Mouse (Mus musculus): ENCODE results near the gene Arhgap15. TPM values are rescaled to one million over a fixed set of nuclear protein-coding genes. Genes with fewer than 3 reads are reported as not detected.

Gene Arhgap15
- polyA plus RNA-seq, 1 experiment, result 4.8 TPM

DNA sequence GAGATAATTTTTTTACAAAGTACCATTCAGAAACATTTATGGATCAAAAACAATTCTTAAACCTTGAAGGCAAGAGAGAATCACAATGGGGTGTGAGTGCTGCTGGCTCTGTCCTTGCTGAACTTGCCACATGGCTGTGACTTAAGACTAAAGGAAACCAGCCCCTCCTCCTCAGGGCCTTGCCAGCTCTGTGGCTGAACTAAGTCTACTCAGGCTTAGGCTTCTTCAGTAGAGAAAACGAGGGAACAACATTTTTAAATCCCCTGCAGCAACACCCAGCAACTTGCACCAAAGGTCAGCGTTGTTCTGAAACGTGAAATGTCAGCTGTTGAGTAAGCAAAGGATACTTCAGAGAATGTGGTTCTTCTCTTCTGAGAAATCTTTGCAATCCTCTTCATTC lies 417.2 kb downstream of the Arhgap15 start:
- Histone ChIP-seq H3K27ac (ENCODE audit: insufficient read depth, low read length) (0 out of 2 replicates have a peak overlapping the region, but pooled peaks have one; percentile 0), H3K4me1 (ENCODE audit: control insufficient read depth, insufficient read depth, insufficient read length) (no peaks in the 10 kb centered on the region), H3K4me3 (ENCODE audit: extremely low read depth, insufficient read depth, insufficient read length) (no peak overlapping the region), H3K36me3 (ENCODE audit: control insufficient read depth, insufficient read depth, low read length) (no peaks in the 10 kb centered on the region), H3K27me3 (ENCODE audit: control insufficient read depth, insufficient read depth, low read length) (no peaks in the 10 kb centered on the region)
- TF ChIP-seq CTCF (IDR thresholded peaks at IDR 0.05; ENCODE audit: extremely low read depth, insufficient read depth, insufficient read length, insufficient replicate concordance) (no peak), POLR2A (IDR thresholded peaks at IDR 0.05; ENCODE audit: low read depth, low read length) (no peak)
- no peak for DNase-seq (ENCODE audit: low read depth in 1 of 2, low spot score in 2 of 2)
- 74% methylated on average over 3 of the region's 3 CpGs for WGBS

DNA sequence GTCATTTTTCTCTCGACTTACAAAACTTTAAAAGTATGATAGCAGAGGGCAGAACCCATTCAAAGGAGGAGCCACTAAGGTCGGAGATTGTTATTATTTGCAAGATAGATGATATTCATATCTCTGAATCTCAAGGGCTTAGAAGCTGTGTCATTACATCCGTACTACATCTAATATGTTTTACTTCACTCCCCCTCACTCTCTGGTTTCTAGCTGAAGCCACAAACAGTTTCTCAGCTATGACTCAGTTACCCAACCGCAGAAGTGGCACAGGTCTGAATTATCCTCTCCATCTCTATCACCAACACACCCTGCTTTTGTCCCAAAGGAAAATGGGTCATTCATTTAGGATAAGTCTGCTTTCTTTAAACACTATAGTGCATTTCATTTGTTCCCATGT lies 418.1 kb downstream of the Arhgap15 start:
- 90% methylated on average over 4 of the region's 4 CpGs for WGBS
- no peaks in the 10 kb centered on the region for H3K36me3 ChIP-seq (ENCODE audit: control insufficient read depth, insufficient read depth, low read length)
- TF ChIP-seq CTCF (IDR thresholded peaks at IDR 0.05; ENCODE audit: extremely low read depth, insufficient read depth, insufficient read length, insufficient replicate concordance), result no peak
- TF ChIP-seq POLR2A (IDR thresholded peaks at IDR 0.05; ENCODE audit: low read depth, low read length), result no peak
- H3K4me1 ChIP-seq (ENCODE audit: control insufficient read depth, insufficient read depth, insufficient read length), result no peaks in the 10 kb centered on the region
- no peak overlapping the region for H3K4me3 ChIP-seq (ENCODE audit: extremely low read depth, insufficient read depth, insufficient read length)
- H3K27me3 ChIP-seq (ENCODE audit: control insufficient read depth, insufficient read depth, low read length), result no peaks in the 10 kb centered on the region
- no peak for DNase-seq (ENCODE audit: low read depth in 1 of 2, low spot score in 2 of 2)
- no peak overlapping the region for H3K27ac ChIP-seq (ENCODE audit: insufficient read depth, low read length)

DNA sequence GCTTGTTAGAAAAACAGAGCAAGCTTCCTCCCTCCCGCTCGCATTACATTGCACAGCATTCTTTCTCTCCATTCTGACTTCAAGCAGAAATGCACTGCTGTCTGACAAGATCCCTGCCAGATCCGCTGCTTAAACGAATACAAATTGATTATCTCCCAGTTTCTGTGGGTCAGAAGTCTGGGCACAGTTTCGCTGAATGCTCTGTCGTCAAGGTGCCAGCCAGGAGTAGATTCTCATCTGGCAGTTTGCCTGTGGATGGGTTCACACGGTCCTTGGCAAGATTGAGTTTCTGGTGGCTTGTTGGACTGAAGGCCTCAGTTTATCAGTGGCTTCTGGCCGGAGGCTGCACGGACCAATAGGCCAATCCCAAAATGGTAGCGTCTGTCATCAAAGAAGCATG lies 435.9 kb downstream of the Arhgap15 start:
- Histone ChIP-seq H3K27me3 (ENCODE audit: control insufficient read depth, insufficient read depth, low read length) (no peaks in the 10 kb centered on the region), H3K36me3 (ENCODE audit: control insufficient read depth, insufficient read depth, low read length) (no peaks in the 10 kb centered on the region), H3K27ac (ENCODE audit: insufficient read depth, low read length) (no peak overlapping the region), H3K4me1 (ENCODE audit: control insufficient read depth, insufficient read depth, insufficient read length) (no peaks in the 10 kb centered on the region), H3K4me3 (ENCODE audit: extremely low read depth, insufficient read depth, insufficient read length) (no peak overlapping the region)
- DNase-seq (ENCODE audit: low read depth in 1 of 2, low spot score in 2 of 2), result no peak
- 94% methylated on average over 10 of the region's 10 CpGs for WGBS
- TF ChIP-seq POLR2A (IDR thresholded peaks at IDR 0.05; ENCODE audit: low read depth, low read length) (no peak), CTCF (IDR thresholded peaks at IDR 0.05; ENCODE audit: extremely low read depth, insufficient read depth, insufficient read length, insufficient replicate concordance) (no peak)

DNA sequence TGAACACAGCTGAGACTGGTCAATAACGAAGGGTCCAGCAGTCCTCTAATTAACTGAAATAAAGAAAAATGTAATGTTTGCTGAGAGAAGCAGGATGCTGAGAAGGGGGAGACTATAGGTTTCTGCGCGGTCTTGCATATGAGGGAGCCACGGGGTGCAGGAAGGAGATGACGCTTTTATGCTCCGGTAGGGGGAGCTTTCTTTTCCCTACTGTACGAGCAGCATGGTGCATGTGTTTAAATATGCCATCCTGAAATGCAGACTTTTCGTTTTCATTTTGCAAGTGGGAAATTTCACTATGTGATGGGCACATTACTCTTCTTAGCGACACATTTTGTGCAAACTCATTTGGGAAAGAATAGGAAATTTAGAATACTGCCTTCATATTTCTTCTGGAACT lies 442.1 kb downstream of the Arhgap15 start:
- TF ChIP-seq CTCF (IDR thresholded peaks at IDR 0.05; ENCODE audit: extremely low read depth, insufficient read depth, insufficient read length, insufficient replicate concordance) (no peak), POLR2A (IDR thresholded peaks at IDR 0.05; ENCODE audit: low read depth, low read length) (no peak)
- 92% methylated on average over 9 of the region's 9 CpGs for WGBS
- DNase-seq (ENCODE audit: low read depth in 1 of 2, low spot score in 2 of 2), result no peak

DNA sequence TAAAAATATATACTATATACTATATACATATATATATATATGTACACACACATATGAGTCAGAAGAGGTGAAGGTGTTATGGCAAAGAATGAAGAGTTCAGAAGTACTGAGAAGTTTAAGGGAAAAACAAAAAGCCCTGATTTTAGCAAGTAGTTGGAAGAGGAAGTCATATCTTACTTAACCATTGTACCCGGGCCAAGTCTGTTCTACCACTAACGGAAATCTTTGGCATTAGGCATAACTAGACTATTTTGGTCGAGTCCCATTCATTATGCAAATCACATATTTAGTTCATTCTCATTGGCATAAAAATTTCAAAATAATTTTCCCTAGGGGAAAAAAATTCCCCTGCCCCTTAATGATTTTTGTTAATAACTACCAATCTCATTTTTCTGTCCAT lies 443.4 kb downstream of the Arhgap15 start:
- Histone ChIP-seq H3K36me3 (ENCODE audit: control insufficient read depth, insufficient read depth, low read length) (no peaks in the 10 kb centered on the region), H3K4me1 (ENCODE audit: control insufficient read depth, insufficient read depth, insufficient read length) (no peaks in the 10 kb centered on the region), H3K4me3 (ENCODE audit: extremely low read depth, insufficient read depth, insufficient read length) (no peak overlapping the region), H3K27ac (ENCODE audit: insufficient read depth, low read length) (no peak overlapping the region), H3K27me3 (ENCODE audit: control insufficient read depth, insufficient read depth, low read length) (no peaks in the 10 kb centered on the region)
- WGBS, result 48% methylated on average over 3 of the region's 3 CpGs
- TF ChIP-seq CTCF (IDR thresholded peaks at IDR 0.05; ENCODE audit: extremely low read depth, insufficient read depth, insufficient read length, insufficient replicate concordance), result no peak
- no peak for TF ChIP-seq POLR2A (IDR thresholded peaks at IDR 0.05; ENCODE audit: low read depth, low read length)
- no peak for DNase-seq (ENCODE audit: low read depth in 1 of 2, low spot score in 2 of 2)

More for the DNA sequence above, 442.1 kb downstream of the Arhgap15 start:
- no peak overlapping the region for H3K4me3 ChIP-seq (ENCODE audit: extremely low read depth, insufficient read depth, insufficient read length)
- no peaks in the 10 kb centered on the region for H3K27me3 ChIP-seq (ENCODE audit: control insufficient read depth, insufficient read depth, low read length)
- no peak overlapping the region for H3K27ac ChIP-seq (ENCODE audit: insufficient read depth, low read length)
- H3K36me3 ChIP-seq (ENCODE audit: control insufficient read depth, insufficient read depth, low read length), result no peaks in the 10 kb centered on the region
- no peaks in the 10 kb centered on the region for H3K4me1 ChIP-seq (ENCODE audit: control insufficient read depth, insufficient read depth, insufficient read length)

DNA sequence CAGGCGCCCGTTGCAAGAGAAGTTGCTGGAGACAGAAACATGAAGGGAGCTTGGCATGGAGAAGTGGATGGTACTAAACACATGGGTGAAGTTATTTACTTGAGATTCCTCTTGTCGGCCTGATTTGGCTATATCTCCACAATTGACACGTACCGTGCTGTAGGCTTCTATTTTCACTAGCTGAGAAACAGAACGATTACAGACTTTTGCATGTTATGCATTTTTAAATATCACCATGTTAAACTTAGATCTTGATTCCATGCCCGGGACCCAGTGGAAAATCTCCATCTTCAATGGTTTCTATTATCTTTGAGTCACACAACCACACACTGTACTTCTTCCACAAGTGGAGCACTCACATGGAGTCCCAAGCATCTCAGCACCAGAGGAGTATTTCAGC lies 466.9 kb downstream of the Arhgap15 start:
- Histone ChIP-seq H3K36me3 (ENCODE audit: control insufficient read depth, insufficient read depth, low read length) (no peaks in the 10 kb centered on the region), H3K27me3 (ENCODE audit: control insufficient read depth, insufficient read depth, low read length) (no peaks in the 10 kb centered on the region), H3K4me3 (ENCODE audit: extremely low read depth, insufficient read depth, insufficient read length) (no peak overlapping the region), H3K27ac (ENCODE audit: insufficient read depth, low read length) (no peak overlapping the region), H3K4me1 (ENCODE audit: control insufficient read depth, insufficient read depth, insufficient read length) (no peaks in the 10 kb centered on the region)
- DNase-seq (ENCODE audit: low read depth in 1 of 2, low spot score in 2 of 2), result no peak
- no peak for TF ChIP-seq CTCF (IDR thresholded peaks at IDR 0.05; ENCODE audit: extremely low read depth, insufficient read depth, insufficient read length, insufficient replicate concordance)
- TF ChIP-seq POLR2A (IDR thresholded peaks at IDR 0.05; ENCODE audit: low read depth, low read length), result no peak
- 97% methylated on average over 7 of the region's 7 CpGs for WGBS

DNA sequence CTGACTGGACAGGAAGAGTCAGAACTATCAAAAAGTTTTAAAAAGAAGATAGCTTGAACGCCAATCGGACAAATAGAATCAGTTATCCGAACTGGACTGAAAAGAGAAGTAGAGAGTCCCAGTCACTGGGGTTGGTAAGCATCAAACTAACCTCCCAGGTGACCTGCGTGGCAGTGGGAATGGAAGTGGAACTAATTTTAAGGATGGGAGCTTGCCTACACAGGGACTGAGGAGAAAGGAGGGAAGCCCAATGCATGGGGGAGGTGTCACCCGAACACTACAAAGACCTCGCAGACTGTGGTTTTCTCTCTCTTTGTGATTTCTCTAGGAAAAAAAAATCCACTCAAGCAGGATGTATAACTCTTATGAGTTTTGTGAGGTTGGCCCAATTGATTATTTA lies 469.2 kb downstream of the Arhgap15 start:
- TF ChIP-seq POLR2A (IDR thresholded peaks at IDR 0.05; ENCODE audit: low read depth, low read length), result no peak
- no peak for TF ChIP-seq CTCF (IDR thresholded peaks at IDR 0.05; ENCODE audit: extremely low read depth, insufficient read depth, insufficient read length, insufficient replicate concordance)
- Histone ChIP-seq H3K4me3 (ENCODE audit: extremely low read depth, insufficient read depth, insufficient read length) (no peak overlapping the region), H3K27ac (ENCODE audit: insufficient read depth, low read length) (no peak overlapping the region), H3K4me1 (ENCODE audit: control insufficient read depth, insufficient read depth, insufficient read length) (no peaks in the 10 kb centered on the region), H3K27me3 (ENCODE audit: control insufficient read depth, insufficient read depth, low read length) (no peaks in the 10 kb centered on the region), H3K36me3 (ENCODE audit: control insufficient read depth, insufficient read depth, low read length) (no peaks in the 10 kb centered on the region)
- no peak for DNase-seq (ENCODE audit: low read depth in 1 of 2, low spot score in 2 of 2)
- 95% methylated on average over 6 of the region's 6 CpGs for WGBS
